ENCODE assay signal across 14 mouse cellular contexts in genomic region chr2:152150373-152150772, GRCm38 (mm10). TPM values are rescaled to one million over a fixed set of nuclear protein-coding genes. Genes with fewer than 3 reads are reported as not detected.
DNase-seq lines count a peak whose midpoint lies in the region; TF ChIP-seq lines count a peak whose summit lies in the region.
"Had no signal": no experiment of that assay in that cellular context is flagged by ENCODE, and none has a peak within 500 bp of the region (broad histone marks: within the 10 kb centered on the region; RNA-seq: fewer than 3 reads in every experiment).

No protein-coding gene starts in this region.

- no peak overlapping the region for H3K9ac ChIP-seq in ES-Bruce4 (ENCODE audit: low read depth, poor library complexity, severe bottlenecking)
- no peak overlapping the region for H3K9ac ChIP-seq in heart, adult 2 months (ENCODE audit: low read depth, low read length)
- H3K9ac ChIP-seq: limb, embryonic 13.5 days; lung, embryonic 14.5 days had no signal

- H3K36me3 ChIP-seq in ES-Bruce4 (ENCODE audit: control insufficient read depth, insufficient read depth, low read length, poor library complexity, severe bottlenecking), result peaks cover 26% of the 10 kb centered on the region
- H3K36me3 ChIP-seq in heart, adult 2 months (ENCODE audit: control insufficient read depth, insufficient read depth, low read length), result peaks cover 12% of the 10 kb centered on the region
- H3K36me3 ChIP-seq: limb, embryonic 13.5 days had no signal

- peak; percentile 21 for DNase-seq in gastrocnemius, postnatal 14 days
- DNase-seq in gastrocnemius, postnatal 4 days (ENCODE audit: low spot score in 2 of 2), result no peak
- DNase-seq in heart, adult 2 months, result peak; percentile 73 to 82
- peak; percentile 45 for DNase-seq in kidney, adult 9 months
- no peak for DNase-seq in lung, postnatal 36 days
- DNase-seq in left cerebral cortex, postnatal 36 days (ENCODE audit: low spot score in 2 of 2), result no peak
- DNase-seq in left cerebral cortex, adult 18-20 months (ENCODE audit: low spot score in 2 of 2), result no peak
- DNase-seq: cerebellum, adult 18-20 months; lung, embryonic 14.5 days; thymus, postnatal 4 days had no signal

- H3K4me1 ChIP-seq in ES-Bruce4 (ENCODE audit: control insufficient read depth, insufficient read depth, low read length), result peaks cover 2% of the 10 kb centered on the region
- peaks cover 12% of the 10 kb centered on the region for H3K4me1 ChIP-seq in heart, adult 2 months (ENCODE audit: control insufficient read depth, insufficient read depth, low read length)

- TF ChIP-seq EP300 in ES-Bruce4 (IDR thresholded peaks at IDR 0.05; ENCODE audit: insufficient read depth, low read depth, low read length), result peak; percentile 45; the same call in 1 of the 2 replicates
- TF ChIP-seq EP300 in heart, adult 2 months (IDR thresholded peaks at IDR 0.05; ENCODE audit: insufficient read depth, low read depth, low read length), result peak; percentile 96

- H3K4me3 ChIP-seq in ES-Bruce4 (ENCODE audit: low read depth, low read length), result no peak overlapping the region
- no peak overlapping the region for H3K4me3 ChIP-seq in heart, adult 2 months
- H3K4me3 ChIP-seq: limb, embryonic 13.5 days had no signal

- no peaks in the 10 kb centered on the region for H3K9me3 ChIP-seq in ES-Bruce4 (replicated peaks; ENCODE audit: control insufficient read depth, insufficient read depth, low read length, poor library complexity, severe bottlenecking)
- H3K9me3 ChIP-seq: limb, embryonic 13.5 days had no signal

- WGBS in heart, adult 2 months, result 50% methylated on average over 6 of the region's 6 CpGs

- TF ChIP-seq POLR2A in ES-Bruce4 (IDR thresholded peaks at IDR 0.05; ENCODE audit: insufficient read depth, low read length), result no peak
- peak; percentile 57; the same call in 1 of the 2 replicates for TF ChIP-seq POLR2A in heart, adult 2 months (IDR thresholded peaks at IDR 0.05; ENCODE audit: insufficient read depth, low read depth, low read length)

- no peaks in the 10 kb centered on the region for H3K79me2 ChIP-seq in heart, adult 2 months (replicated peaks; ENCODE audit: control insufficient read depth, insufficient read depth, low read length)

- no peaks in the 10 kb centered on the region for H3K27me3 ChIP-seq in ES-Bruce4 (ENCODE audit: control insufficient read depth, insufficient read depth, low read length, poor library complexity, severe bottlenecking)
- H3K27me3 ChIP-seq in heart, adult 2 months (ENCODE audit: control insufficient read depth, insufficient read depth, low read length), result no peaks in the 10 kb centered on the region

- TF ChIP-seq CTCF in ES-Bruce4 (IDR thresholded peaks at IDR 0.05; ENCODE audit: low read depth, low read length), result no peak
- no peak for TF ChIP-seq CTCF in heart, adult 2 months (IDR thresholded peaks at IDR 0.05)

- H3K27ac ChIP-seq in ES-Bruce4 (ENCODE audit: insufficient read depth, low read length), result peak overlapping the region; percentile 39
- peak overlapping the region; percentile 88 for H3K27ac ChIP-seq in heart, adult 2 months
- H3K27ac ChIP-seq: limb, embryonic 13.5 days had no signal

- intact Hi-C loops in gastrocnemius, postnatal 14 days (cut with DNase I; ENCODE audit: low total_unique reads), result no loop called here
- intact Hi-C loops in heart, adult 2 months (cut with DNase I), result loop anchor here (1.0 kb wide), 1 partner anchor 30 kb away; no protein-coding TSS in a partner anchor
- intact Hi-C loops in left cerebral cortex, postnatal 36 days (cut with DNase I), result no loop called here

RNA-seq across cellular contexts. Expression of gene Tcf15, which starts 7.0 kb away (rescaled TPM):
- 10 to 100 TPM; 18.4 to 20.4 TPM for total RNA-seq in gastrocnemius, postnatal 14 days (2021)
- 10 to 100 TPM; 18.4 to 21.9 TPM for total RNA-seq in gastrocnemius, postnatal 4 days (2021)
- 8.3 and 8.5 TPM in 2 replicates for polyA plus RNA-seq in ES-Bruce4 (2011; ENCODE audit: insufficient read depth, insufficient read length, low read depth, missing spikeins)
- 10 to 100 TPM; 26.7 to 32.1 TPM for total RNA-seq in heart, adult 2 months (2021)
- 21.2 and 25.9 TPM in 2 replicates for polyA plus RNA-seq in heart, adult 2 months (2012; rRNA removed)
- total RNA-seq in left cerebral cortex, postnatal 36 days (2021), result 1 to 10 TPM in 1 of 2 experiments, under 1 TPM in 1; 0.89 to 1.4 TPM
- 1 to 10 TPM; 1.5 to 1.8 TPM for total RNA-seq in left cerebral cortex, adult 18-20 months (2021)
- polyA plus RNA-seq: C2C12; inflammation-experienced regulatory T-cells, adult 6 months had no signal

RNA-seq across cellular contexts. Expression of gene Srxn1, which starts 45.1 kb away (rescaled TPM):
- total RNA-seq in gastrocnemius, postnatal 14 days (2021), result 10 to 100 TPM in 1 of 2 experiments, 1 to 10 TPM in 1; 9.2 to 12.0 TPM
- total RNA-seq in gastrocnemius, postnatal 4 days (2021), result 10 to 100 TPM; 13.4 to 14.8 TPM
- polyA plus RNA-seq in ES-Bruce4 (2011; ENCODE audit: insufficient read depth, insufficient read length, low read depth, missing spikeins), result 18.1 TPM in 2 replicates
- total RNA-seq in heart, adult 2 months (2021), result 10 to 100 TPM; 19.2 to 23.9 TPM
- polyA plus RNA-seq in heart, adult 2 months (2012; rRNA removed), result 35.9 and 40.0 TPM in 2 replicates
- total RNA-seq in left cerebral cortex, postnatal 36 days (2021), result 10 to 100 TPM; 91.1 to 94.2 TPM
- 100 to 1,000 TPM; 103 to 106 TPM for total RNA-seq in left cerebral cortex, adult 18-20 months (2021)

Comparison
In these comparisons a context has a peak if more than half of its experiments do, and no peak if none do; other contexts are left out.
1. DNase-seq: peak in gastrocnemius, postnatal 14 days (single experiment), heart, adult 2 months (2 of 2) and kidney, adult 9 months (single experiment); none in gastrocnemius, postnatal 4 days (0 of 2), lung, postnatal 36 days (single experiment), left cerebral cortex, postnatal 36 days (0 of 2) and left cerebral cortex, adult 18-20 months (0 of 2).
2. RNA of gene Tcf15, which starts 7.0 kb away (total RNA-seq): 26.7 to 32.1 TPM in heart, adult 2 months, 18.4 to 21.9 TPM in gastrocnemius, postnatal 4 days and 18.4 to 20.4 TPM in gastrocnemius, postnatal 14 days; 1.5 to 1.8 TPM in left cerebral cortex, adult 18-20 months and 0.89 to 1.4 TPM in left cerebral cortex, postnatal 36 days; every median in the first group is over 4 times any median in the second.